28 mouse cellular contexts compared by ENCODE assay signal in genomic region chr11:80424691-80425090, GRCm38 (mm10).
"Had no signal": no experiment of that assay in that cellular context is flagged by ENCODE, and none has a peak within 500 bp of the region (broad histone marks: within the 10 kb centered on the region; RNA-seq: fewer than 3 reads in every experiment).

No protein-coding gene starts in this region.

- H3K4me2 ChIP-seq: heart, embryonic 11.5 days; heart, embryonic 13.5 days; heart, embryonic 15.5 days; hindbrain, embryonic 13.5 days; hindbrain, embryonic 15.5 days; intestine, embryonic 15.5 days; limb, embryonic 12.5 days; liver, embryonic 11.5 days; liver, embryonic 13.5 days; liver, embryonic 15.5 days had no signal

- H3K9ac ChIP-seq: heart, embryonic 13.5 days; heart, embryonic 15.5 days; hindbrain, embryonic 13.5 days; hindbrain, embryonic 15.5 days; intestine, embryonic 15.5 days; limb, embryonic 12.5 days; liver, embryonic 13.5 days; liver, embryonic 15.5 days had no signal

- H3K4me3 ChIP-seq: heart, adult 2 months; heart, embryonic 13.5 days; heart, embryonic 15.5 days; hindbrain, embryonic 13.5 days; hindbrain, embryonic 15.5 days; intestine, embryonic 15.5 days; layer of hippocampus, adult 2 months; left cerebral cortex, adult 2 months; limb, embryonic 10.5 days; limb, embryonic 12.5 days; liver, embryonic 13.5 days; liver, embryonic 15.5 days had no signal

- DNase-seq: gastrocnemius, postnatal 14 days; gastrocnemius, postnatal 36 days; heart, adult 11 months; heart, adult 2 months; heart, postnatal 14 days; heart, postnatal 36 days; kidney, adult 18-20 months; kidney, adult 8-10 months; kidney, postnatal 10 days; kidney, postnatal 25 days; kidney, postnatal 4 days; liver; liver, embryonic 13.5 days had no signal

- ATAC-seq: hindbrain, postnatal 0 days; inflammation-experienced regulatory T-cells, adult 6 months; intestine, embryonic 15.5 days; intestine, postnatal 0 days had no signal

- H3K27me3 ChIP-seq: heart, embryonic 13.5 days; heart, embryonic 15.5 days; hindbrain, embryonic 13.5 days; hindbrain, embryonic 15.5 days; intestine, embryonic 15.5 days; limb, embryonic 12.5 days; liver, embryonic 13.5 days; liver, embryonic 15.5 days had no signal

- H3K9me3 ChIP-seq: heart, embryonic 13.5 days; heart, embryonic 15.5 days; hindbrain, embryonic 13.5 days; hindbrain, embryonic 15.5 days; intestine, embryonic 15.5 days; limb, embryonic 10.5 days; limb, embryonic 12.5 days; liver, embryonic 13.5 days; liver, embryonic 15.5 days had no signal

- H3K36me3 ChIP-seq: heart, embryonic 13.5 days; heart, embryonic 15.5 days; hindbrain, embryonic 13.5 days; hindbrain, embryonic 15.5 days; intestine, embryonic 15.5 days; limb, embryonic 12.5 days; liver, embryonic 13.5 days; liver, embryonic 15.5 days had no signal

- H3K27ac ChIP-seq: heart, adult 2 months; heart, embryonic 13.5 days; heart, embryonic 15.5 days; hindbrain, embryonic 13.5 days; hindbrain, embryonic 15.5 days; hindbrain, postnatal 0 days; intestine, embryonic 15.5 days; layer of hippocampus, adult 2 months; left cerebral cortex, adult 2 months; limb, embryonic 10.5 days; limb, embryonic 12.5 days; liver, embryonic 13.5 days; liver, embryonic 15.5 days had no signal
